Mouse (Mus musculus) MEL (cell line): ENCODE measurements around the gene Foxg1.

Experiments used
- CTCF ChIP-seq, 3 experiments: IDR thresholded peaks in 2 of 3; conservative IDR thresholded peaks in 1 of 3; 2 replicates each; pipeline ENCODE4 v1.5.1; 2011 to 2012; ENCODE audit warnings: low read length in 3 of 3, low read depth in 2 of 3, mild to moderate bottlenecking in 2 of 3, improper control_type of control experiment in 1 of 3, inconsistent platforms in 1 of 3, mixed read lengths in 1 of 3, moderate library complexity in 1 of 3; ENCODE audit not compliant: control insufficient read depth in 1 of 3, insufficient read depth in 1 of 3, poor library complexity in 1 of 3, severe bottlenecking in 1 of 3
- EP300 ChIP-seq, 2 experiments: IDR thresholded peaks; 2 replicates each; pipeline ENCODE4 v1.6.1; 2011; ENCODE audit warnings: improper control_type of control experiment in 2 of 2, low read length in 2 of 2, low read depth in 1 of 2, mild to moderate bottlenecking in 1 of 2
- MAFK ChIP-seq: IDR thresholded peaks from 2 replicates; pipeline ENCODE4 v1.6.1; 2011; ENCODE audit warnings: low read depth, mild to moderate bottlenecking, low read length, improper control_type of control experiment, borderline replicate concordance
- MAX ChIP-seq: IDR thresholded peaks from 2 replicates; pipeline ENCODE4 v1.6.1; 2011; ENCODE audit warnings: low read length, improper control_type of control experiment
- MXI1 ChIP-seq: IDR thresholded peaks from 2 replicates; pipeline ENCODE4 v1.6.1; 2011; ENCODE audit warnings: mild to moderate bottlenecking, low read depth, low read length, improper control_type of control experiment
- TAL1 ChIP-seq: IDR thresholded peaks from 2 replicates; pipeline ENCODE4 v1.6.1; 2012; ENCODE audit warnings: mild to moderate bottlenecking, inconsistent platforms, low read length, moderate library complexity, mixed read lengths
- TBP ChIP-seq: IDR thresholded peaks from 2 replicates; pipeline ENCODE4 v1.8.0; 2011; ENCODE audit warnings: low read depth, low read length, improper control_type of control experiment

- TF ChIP-seq MAFK (no peak), TAL1 (no peak), TBP (no peak), MAX (no peak), CTCF (IDR thresholded peaks at IDR 0.05 in 2 of 3, conservative IDR thresholded peaks at IDR 0.05 in 1 of 3; ENCODE audit: control insufficient read depth in 1 of 3, insufficient read depth in 1 of 3, low read depth in 2 of 3, low read length in 3 of 3, poor library complexity in 1 of 3, severe bottlenecking in 1 of 3) (no peak), EP300 (IDR thresholded peaks at IDR 0.05; ENCODE audit: low read depth in 1 of 2, low read length in 2 of 2) (no peak), MXI1 (no peak)
Measured at GRCm38 (mm10) chr12:49375427-49376317, 6.8 kb upstream of the Foxg1 start.
